Mouse (Mus musculus) spleen, adult 18-20 months (tissue): ENCODE data around the gene Sprr2a2.
"Not testable (repeated sequence)": the region's sequence is repeated elsewhere in the genome, so short reads cannot be mapped to it uniquely, and the experiment has no call there.

Experiments used
- DNase-seq, 2 experiments: peaks; one replicate each; pipeline ENCODE4 v3.0.0; 2022; ENCODE audit warnings: mixed read lengths in 2 of 2

The Sprr2a2 gene

GRCm38 (mm10) chr3:92279663-92280062 is 63.9 kb downstream of the Sprr2a2 start:
- not testable (repeated sequence) for DNase-seq

DNA sequence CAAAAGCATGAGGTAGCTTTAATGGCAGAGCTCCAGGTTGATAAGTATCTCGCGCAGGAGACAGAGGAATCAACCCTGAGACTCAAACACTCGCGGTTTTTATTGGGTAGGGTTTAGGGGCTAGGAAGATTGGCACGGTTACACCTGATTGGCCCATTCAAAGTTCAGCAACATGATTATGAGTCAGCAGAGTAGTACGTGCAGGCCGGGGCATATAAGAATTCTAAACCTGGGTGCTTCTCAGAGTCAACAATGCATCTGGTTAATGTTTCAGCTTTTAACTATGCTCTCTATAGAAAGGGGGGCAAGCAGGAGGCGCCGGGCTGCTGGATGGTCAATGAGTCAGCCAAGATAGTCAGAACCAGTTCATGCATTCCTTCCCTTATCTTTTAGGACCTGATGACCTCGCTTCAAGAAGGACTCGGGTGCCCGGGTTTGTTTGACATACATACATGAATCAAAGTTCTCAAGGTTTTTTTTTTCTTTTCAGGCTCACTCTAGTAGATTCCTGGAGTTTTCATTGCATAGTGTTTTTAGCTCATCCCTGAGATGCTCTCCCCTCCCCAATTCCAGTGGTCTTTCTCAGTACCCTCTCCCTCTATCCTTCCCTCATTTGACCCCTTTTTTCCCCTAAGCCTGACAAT is 65.4 kb downstream of the Sprr2a2 start:
- DNase-seq = not testable (repeated sequence)

DNA sequence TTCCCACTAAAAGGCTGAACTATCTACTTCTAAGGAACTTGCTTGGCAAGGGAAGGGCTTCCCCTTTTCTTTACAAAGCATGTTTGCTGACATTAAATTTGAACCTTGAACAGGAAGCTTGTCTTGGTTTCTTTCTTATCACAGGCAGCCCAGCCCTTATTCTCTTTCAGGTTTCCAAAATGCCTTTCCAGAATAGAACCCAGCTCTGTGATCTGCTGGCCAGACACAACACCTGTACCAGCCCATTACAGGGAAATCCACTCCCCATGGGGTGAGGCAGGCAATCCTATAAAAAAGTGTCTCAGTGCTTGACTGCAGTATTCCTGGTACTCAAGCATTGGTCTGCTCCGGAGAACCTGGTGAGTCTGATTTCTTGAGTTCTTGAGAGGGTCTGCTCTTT is 69.4 kb downstream of the Sprr2a2 start, which contains the start of gene Sprr2a3:
Sprr2a3 (plus strand) TSS at position 317 of the 400 bp plus-strand sequence.
- DNase-seq = not testable (repeated sequence)

DNA sequence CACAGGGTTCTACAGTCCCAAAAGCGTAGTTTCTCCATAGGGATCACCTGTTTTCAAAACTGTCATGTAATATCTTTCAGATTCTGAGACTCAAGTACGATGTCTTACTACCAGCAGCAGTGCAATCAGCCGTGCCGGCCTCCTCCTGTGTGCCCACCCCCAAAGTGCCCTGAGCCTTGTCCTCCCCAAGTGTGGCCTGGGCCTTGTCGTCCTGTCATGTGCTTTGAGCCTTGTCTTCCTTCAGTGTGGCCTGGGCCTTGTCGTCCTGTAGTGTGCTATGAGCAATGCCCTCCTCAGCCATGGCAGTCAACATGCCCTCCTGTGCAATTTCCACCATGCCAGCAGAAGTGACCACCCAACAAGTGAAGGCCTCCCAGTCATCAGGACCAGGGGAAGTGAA is 72.8 kb downstream of the Sprr2a2 start:
- not testable (repeated sequence) for DNase-seq
